Comparison of ENCODE assay signal across 25 mouse cellular contexts in the genomic region with DNA sequence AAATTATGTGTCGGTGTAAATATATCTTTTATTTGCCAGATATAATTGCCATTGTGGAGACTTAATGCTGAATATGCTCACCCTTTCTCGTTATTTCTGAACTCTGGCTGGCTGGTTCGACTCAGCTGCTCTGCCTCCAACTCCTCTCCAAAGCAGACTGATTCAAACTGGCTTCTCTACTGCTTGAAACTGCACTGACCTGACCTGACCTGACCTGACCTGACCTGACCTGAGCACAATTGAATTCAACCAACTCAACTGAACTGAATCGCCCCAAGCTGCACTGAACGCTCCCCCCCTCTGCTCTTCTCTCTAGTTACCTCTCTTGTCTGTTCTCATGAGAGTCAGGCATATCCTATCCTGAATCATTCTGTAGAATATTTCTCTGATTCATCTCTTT.
"Had no signal": no experiment of that assay in that cellular context is flagged by ENCODE, and none has a peak within 500 bp of the region (broad histone marks: within the 10 kb centered on the region; RNA-seq: fewer than 3 reads in every experiment).

No protein-coding gene starts in this region.

- H3K9me3 ChIP-seq: heart, embryonic 13.5 days; heart, embryonic 15.5 days; hindbrain, embryonic 12.5 days; hindbrain, embryonic 15.5 days; limb, embryonic 10.5 days; limb, embryonic 12.5 days; liver, embryonic 13.5 days had no signal

- H3K4me2 ChIP-seq: heart, embryonic 11.5 days; heart, embryonic 13.5 days; heart, embryonic 15.5 days; hindbrain, embryonic 12.5 days; hindbrain, embryonic 15.5 days; limb, embryonic 12.5 days; liver, embryonic 11.5 days; liver, embryonic 13.5 days had no signal

- H3K36me3 ChIP-seq: heart, embryonic 13.5 days; heart, embryonic 15.5 days; hindbrain, embryonic 12.5 days; hindbrain, embryonic 15.5 days; limb, embryonic 10.5 days; limb, embryonic 12.5 days; liver, embryonic 13.5 days had no signal

- H3K9ac ChIP-seq: heart, embryonic 13.5 days; heart, embryonic 15.5 days; hindbrain, embryonic 12.5 days; hindbrain, embryonic 15.5 days; limb, embryonic 12.5 days; liver, embryonic 13.5 days had no signal

- ATAC-seq: hindbrain, postnatal 0 days; intestine, embryonic 16.5 days had no signal

- DNase-seq: gastrocnemius, postnatal 14 days; gastrocnemius, postnatal 36 days; heart, adult 11 months; heart, adult 2 months; heart, postnatal 14 days; heart, postnatal 36 days; kidney, adult 11 months; kidney, adult 2 months; kidney, adult 9 months; kidney, postnatal 10 days; kidney, postnatal 25 days; liver; liver, embryonic 13.5 days had no signal

- H3K4me3 ChIP-seq: heart, adult 2 months; heart, embryonic 13.5 days; heart, embryonic 15.5 days; hindbrain, embryonic 12.5 days; hindbrain, embryonic 15.5 days; layer of hippocampus, adult 2 months; left cerebral cortex, adult 2 months; limb, embryonic 10.5 days; limb, embryonic 12.5 days; liver, embryonic 13.5 days had no signal

- H3K27me3 ChIP-seq: heart, embryonic 13.5 days; heart, embryonic 15.5 days; hindbrain, embryonic 12.5 days; hindbrain, embryonic 15.5 days; limb, embryonic 12.5 days; liver, embryonic 13.5 days had no signal

- H3K27ac ChIP-seq: heart, adult 2 months; heart, embryonic 13.5 days; heart, embryonic 15.5 days; hindbrain, embryonic 12.5 days; hindbrain, embryonic 15.5 days; hindbrain, postnatal 0 days; layer of hippocampus, adult 2 months; left cerebral cortex, adult 2 months; limb, embryonic 10.5 days; limb, embryonic 12.5 days; liver, embryonic 13.5 days had no signal

- H3K4me1 ChIP-seq: heart, embryonic 13.5 days; heart, embryonic 15.5 days; hindbrain, embryonic 12.5 days; hindbrain, embryonic 15.5 days; limb, embryonic 10.5 days; limb, embryonic 12.5 days had no signal
